Mouse (Mus musculus): ENCODE measurements around the gene Fgf11.

- no peak for TF ChIP-seq CTCF (conservative IDR thresholded peaks at IDR 0.05; ENCODE audit: low read length)
- TF ChIP-seq POU5F1 (IDR thresholded peaks at IDR 0.05; ENCODE audit: borderline replicate concordance, low read length) = no peak
- TF ChIP-seq NANOG (IDR thresholded peaks at IDR 0.05; ENCODE audit: borderline replicate concordance, low read length) = no peak
These were observed 49.0 kb downstream of the Fgf11 start for GRCm38 (mm10) chr11:69752686-69753085.

Data from E14TG2a.4 (cell line).